Mouse (Mus musculus): ENCODE data around the gene Tbxa2r.

Gene Tbxa2r

DNA sequence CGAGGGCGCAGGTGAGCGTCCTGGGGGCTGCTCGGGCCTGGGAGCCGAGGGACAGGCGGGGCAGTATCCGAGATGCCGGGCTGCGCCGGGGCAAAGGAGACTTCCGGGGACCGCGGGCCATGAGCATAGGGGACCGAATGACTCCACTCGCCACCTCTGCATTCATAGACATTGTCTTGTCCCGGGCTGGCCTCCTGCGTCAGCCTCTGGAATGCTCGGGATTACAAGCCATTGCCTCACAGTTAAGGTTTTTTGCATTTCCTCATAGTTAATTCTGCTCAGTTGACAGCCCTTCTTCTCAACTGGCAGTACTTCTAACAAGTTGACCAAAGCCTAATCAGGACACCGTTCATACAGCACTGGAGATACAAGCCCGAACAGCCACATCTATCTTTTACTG lies 7.1 kb upstream of the Tbxa2r start:
- DNase-seq: no peak

DNA sequence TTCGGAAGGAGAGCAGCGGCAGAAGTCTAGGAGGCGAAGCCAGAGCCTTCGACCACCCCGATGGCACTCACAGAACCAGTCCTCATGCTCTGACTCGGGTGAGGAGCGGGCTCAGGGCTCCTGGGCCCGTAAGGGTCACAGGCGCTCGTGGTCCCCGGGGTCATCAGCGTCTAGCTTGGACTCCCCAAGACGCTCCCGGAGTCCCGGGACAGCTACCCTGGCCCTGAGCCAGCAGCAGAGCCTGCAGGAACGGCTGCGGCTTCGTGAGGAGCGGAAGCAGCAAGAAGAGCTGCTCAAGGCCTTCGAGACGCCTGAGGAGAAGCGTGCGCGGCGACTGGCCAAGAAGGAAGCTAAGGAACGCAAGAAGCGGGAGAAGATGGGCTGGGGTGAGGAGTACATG lies 6.1 kb upstream of the Tbxa2r start:
- no peak for DNase-seq

DNA sequence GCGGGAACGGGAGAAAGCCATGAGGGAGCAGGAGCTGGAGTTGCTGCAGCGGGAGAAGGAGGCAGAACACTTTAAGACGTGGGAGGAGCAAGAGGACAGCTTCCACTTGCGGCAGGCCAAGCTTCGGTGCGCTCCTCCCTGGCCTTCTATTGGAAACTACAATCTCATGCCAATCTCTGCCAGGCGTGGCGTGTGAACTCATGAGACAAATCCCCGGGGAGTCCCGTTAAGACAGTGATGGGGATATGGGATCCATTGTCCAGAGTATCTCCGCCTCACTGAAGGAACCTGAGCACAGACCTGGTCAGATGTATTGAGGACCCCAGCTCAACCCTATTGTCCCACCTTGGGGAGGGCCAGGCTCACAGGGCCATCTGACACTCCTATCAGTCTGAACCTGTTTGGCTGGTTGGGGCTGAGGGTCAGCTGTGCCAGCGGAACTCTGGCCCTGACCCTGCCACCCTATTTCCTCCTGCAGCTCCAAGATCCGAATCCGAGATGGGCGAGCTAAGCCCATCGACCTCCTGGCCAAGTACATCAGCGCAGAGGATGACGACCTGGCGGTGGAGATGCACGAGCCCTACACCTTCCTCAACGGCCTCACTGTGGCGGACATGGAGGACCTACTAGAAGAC lies 5.3 kb upstream of the Tbxa2r start:
- DNase-seq: no peak

DNA sequence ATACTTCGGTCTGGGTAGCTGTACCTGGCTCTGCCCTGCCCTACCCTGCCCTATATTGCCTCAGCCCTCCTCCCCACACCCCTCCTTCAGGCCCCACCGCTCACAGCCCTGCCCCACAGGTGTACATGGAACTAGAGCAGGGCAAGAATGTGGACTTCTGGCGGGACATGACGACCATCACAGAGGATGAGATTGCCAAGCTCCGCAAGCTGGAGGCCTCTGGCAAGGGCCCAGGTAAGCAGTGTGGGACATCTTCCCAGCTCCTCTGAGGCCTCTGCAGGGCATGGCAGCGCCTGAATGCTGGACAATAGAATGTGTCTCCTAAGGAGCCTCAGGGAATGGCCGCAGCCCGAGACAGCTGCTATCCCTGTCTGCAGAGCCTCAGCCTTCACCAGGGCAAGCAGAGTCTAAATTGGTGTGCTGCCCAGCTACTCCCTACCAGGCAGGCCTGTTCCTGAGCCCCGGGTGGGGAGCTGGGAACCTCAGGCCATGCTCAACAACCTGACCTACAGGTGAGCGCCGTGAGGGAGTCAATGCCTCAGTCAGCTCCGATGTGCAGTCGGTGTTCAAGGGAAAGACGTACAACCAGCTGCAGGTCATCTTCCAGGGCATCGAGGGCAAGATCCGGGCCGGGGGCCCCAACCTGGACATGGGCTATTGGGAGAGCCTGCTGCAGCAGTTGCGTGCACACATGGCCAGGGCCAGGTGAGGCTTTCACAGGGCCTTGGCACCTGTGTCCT lies 4.6 kb upstream of the Tbxa2r start:
- DNase-seq: no peak

DNA sequence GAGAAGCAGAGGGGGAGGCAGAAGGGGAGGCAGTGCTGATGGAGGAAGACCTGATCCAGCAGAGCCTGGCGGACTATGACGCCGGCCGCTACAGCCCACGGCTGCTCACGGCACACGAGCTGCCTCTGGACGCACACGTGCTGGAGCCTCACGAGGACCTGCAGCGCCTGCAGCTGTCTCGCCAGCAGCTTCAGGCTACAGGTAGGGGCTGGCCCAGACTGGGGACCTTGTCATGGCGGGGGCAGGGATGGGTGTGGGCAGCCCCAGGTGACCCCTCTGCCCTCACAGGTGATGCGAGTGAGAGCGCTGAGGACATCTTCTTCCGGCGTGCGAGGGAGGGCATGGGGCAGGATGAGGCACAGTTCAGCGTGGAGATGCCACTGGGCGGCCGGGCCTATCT lies 3.4 kb upstream of the Tbxa2r start:
- DNase-seq: no peak

DNA sequence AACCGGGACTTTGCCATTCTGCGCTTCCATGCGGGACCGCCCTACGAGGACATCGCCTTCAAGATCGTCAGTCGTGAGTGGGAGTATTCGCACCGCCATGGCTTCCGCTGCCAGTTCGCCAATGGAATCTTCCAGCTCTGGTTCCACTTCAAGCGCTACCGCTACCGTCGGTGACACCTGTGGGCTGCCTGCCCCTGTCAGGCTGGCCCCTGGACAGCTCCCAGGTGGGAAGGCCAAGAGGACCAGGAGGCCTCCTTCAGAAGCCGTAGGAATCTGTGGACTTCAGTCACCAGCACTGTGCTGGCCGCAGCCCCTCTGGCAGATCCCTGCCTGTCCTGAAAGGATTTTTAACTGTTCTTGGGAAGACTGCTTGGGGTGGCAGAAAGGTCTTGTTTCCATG lies 2.8 kb upstream of the Tbxa2r start:
- no peak for DNase-seq

DNA sequence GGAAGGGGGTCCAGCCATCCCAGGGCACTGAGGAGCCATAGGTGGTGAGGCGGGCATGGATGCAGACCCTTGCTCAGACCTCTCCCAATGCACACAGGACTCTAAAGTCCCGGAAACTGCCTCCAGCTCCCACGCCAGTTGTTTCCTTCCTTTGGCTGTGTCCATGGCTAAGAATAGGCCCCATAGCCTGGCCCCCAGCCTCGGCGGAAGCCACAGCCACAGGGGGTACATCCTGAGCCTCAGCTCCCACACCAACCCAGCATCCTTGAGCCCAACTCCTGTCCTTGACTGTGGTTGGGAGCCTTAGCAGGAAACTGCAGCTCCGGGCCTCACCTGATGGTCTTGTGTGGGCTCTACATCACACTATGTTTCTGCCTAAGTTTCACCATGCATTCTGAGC lies 1.7 kb upstream of the Tbxa2r start:
- DNase-seq: peak; percentile 80

DNA sequence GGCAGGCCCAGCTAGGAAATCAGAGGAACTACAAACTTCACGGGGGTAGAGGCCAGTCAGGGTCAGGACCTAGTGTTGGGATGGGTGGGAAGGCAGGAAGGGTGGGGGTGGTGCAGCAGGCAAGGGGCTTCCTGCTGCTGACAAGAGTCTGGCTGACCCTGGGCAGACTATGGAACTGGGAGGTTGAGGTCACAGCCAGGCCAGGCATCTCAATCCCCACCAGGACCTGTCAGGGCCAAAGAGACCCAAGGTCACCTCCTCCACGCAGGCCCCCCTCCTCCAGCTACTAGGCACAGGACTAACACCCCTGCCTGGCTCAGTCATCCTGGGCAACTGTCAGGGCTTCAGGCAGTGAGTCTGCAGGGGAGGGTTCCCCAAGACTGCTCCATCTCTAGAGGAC lies 572 bp upstream of the Tbxa2r start:
- peak; percentile 63 for DNase-seq

DNA sequence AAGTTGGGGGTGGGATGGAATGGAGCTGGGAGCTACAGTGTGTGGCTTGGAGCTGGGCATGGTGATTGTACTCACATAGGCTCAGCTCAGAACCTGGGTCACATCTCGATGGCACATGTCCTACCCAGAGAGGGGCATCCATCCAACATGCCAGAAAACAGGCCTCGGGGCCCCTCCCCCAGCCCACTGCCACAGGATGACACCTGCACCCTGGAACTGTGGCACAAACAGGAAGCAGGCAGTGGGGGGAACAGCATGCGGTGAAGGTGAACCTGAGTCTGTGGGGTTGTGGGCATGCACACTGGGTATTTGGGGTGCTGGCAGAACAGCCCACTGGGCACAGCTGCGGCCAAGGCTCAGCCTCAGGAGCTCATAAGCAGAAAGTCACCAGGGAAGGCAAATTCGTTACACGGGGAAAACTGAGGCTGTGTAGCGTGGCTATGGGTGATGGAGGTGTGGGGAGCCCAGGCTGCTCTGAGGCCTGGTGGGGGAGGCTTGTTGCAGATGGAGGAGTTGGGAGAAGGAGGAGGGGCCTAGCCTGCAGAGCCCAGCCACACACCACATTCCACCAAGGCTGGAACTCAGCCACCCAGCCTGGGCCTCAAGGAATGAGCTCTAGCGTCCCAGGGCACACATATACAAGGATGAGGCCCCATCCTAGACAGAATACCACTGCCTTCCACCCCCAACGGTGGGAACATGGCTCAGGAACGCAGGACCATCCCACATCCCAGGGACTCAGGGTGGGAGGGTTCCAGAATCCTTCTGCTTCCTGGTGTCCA lies 854 bp downstream of the Tbxa2r start:
- DNase-seq: peak; percentile 64

DNA sequence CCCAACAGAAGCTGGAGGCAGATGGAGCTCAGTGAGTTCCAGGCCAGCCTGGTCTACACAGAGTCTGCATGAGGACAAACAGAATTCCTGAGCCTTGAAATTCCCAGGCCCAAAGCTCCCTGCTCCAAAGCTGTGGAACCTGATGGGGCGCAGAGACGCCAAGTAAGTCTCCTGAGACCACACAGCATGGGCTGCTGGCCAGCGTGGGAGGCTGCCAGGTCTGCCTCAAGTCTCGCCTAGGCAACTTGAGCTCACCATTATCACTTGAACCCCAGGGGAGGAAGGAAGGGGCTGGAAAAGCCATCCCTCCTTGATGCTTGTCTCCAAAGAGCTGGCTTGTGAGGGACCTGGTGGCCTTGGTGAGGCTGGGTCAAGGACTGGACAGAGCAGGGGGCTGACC lies 1.5 kb downstream of the Tbxa2r start:
- peak; percentile 61 for DNase-seq

DNA sequence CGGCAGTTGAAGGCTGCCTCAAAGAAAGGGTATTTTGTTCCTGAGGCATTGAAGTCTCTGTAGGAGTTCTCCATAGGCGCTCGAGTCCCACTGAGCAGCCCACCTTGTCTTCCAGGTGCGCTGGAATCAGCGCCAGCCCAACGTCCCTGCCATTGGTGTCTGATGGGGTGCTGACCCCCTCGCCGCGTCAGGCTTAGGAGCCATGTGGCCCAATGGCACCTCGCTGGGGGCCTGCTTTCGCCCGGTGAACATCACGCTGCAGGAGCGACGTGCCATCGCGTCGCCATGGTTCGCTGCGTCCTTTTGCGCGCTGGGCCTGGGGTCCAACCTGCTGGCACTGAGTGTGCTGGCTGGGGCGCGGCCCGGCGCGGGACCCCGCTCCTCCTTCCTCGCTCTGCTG lies 3.7 kb downstream of the Tbxa2r start:
- DNase-seq: no peak

DNA sequence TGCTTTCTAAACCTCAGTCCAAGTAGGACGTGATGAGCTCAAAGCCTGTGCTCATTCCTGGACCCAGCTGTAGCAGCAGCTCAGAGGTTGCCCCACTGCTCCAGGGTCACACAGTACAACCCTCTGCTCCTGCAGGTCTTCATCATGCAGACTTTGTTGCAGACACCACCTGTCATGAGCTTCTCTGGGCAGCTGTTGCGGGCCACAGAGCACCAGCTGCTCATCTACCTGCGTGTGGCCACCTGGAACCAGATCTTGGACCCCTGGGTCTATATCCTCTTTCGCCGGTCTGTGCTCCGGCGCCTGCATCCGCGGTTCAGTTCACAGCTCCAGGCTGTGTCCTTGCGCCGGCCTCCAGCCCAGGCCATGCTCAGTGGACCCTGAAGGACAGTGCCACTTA lies 5.8 kb downstream of the Tbxa2r start:
- DNase-seq: no peak

DNA sequence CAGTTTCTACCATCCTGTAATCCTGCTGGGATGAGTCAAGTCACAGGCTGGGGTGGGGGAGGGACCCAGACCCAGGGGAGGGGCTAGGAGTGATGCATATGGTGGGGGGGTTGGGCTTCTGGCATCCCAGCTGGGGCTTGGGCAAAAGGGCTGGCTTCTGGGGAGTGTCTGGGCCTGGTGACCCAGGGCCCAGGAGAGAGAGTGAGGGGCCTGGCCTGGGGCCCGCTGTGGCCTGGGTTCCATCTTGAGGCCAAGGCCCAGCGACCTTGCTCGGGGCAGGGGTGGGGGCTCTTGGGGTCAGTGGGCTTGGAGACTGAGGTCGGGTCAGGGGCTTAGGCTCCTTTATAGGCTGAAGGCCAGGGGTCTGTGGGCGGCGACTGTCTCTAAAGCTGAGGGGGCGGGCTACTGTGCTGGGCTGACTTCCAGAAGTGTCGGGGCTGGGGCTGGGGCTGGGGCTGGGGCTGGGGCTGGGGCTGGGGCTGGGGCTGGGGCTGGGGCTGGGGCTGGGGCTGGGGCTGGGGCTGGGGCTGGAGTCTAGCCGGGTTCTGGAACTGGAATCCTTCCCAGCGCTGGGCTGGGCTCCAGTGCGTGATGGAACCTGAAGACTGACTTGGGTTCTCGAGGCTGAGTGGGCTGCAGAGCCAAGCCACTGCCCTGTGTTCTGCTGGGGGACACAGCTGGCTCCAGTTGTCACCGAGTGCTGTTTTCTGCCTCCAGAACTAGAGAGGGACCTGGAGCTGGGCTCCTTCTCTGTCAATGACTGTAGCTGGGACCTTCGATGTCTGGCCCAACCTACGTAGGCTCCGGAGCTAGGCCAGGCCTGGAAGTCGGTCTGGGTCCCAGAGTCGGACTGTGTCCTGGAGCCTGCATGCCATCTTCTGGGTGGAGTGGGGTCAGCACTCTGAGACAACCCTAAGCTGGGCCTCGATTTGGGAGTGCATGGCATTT lies 7.1 kb downstream of the Tbxa2r start:
- DNase-seq: no peak

DNA sequence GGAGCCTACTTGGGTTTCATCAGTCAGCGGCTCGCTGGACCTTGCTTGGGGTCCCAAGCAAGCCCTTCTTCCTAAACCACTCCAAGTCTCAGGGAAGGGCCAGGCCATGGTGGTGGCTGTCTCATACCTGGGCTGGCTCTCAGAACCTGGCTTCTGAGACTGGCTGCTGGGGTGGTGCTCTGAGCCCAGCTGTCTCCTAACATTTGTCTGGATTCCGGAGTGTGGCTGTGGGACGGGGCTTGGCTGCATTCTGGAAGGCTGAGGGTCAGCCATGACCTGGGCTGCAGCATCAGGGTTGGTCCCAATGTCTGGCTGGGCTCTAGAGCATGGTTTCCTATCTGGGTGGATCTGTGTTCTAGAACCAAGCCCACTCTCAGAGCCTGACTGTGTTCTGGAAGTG lies 8.0 kb downstream of the Tbxa2r start:
- no peak for DNase-seq

DNA sequence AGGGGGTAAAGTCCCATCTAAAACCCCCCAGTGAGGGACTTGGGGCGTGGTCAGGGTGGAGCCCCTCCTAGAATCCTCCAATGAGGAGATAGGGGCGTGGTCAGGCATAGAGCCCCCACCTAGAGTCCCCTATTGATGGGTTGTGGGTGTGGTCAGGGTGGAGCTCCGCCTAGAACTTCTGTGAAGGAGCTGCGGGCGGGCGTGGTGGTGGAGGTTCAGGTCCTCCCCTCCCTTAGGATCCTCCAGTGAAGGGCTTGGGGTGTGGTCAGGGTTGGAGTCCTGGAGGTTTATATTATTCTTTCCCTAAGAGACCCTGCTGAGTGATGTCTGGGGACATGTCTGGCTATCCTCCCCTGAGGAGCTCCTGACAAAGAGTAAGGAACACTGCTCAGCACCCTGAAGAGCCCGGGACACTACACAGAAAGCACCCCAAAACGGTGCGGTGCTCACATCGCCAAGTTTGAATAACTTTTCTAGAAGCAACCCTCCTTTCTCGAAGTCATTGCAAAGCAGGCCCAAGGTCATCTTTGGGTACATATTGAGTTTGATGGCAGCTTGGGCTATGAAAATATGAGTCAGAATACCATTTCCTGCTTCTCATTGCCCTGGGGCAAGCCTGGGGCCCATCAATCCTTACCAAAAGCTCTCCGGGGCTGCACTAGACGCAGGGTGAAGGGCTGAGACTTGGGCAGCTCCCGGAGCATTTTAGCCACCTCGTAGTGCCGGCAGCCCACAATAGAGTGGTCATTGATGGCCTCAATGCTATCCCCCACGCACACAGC lies 12.2 kb downstream of the Tbxa2r start:
- DNase-seq: no peak

DNA sequence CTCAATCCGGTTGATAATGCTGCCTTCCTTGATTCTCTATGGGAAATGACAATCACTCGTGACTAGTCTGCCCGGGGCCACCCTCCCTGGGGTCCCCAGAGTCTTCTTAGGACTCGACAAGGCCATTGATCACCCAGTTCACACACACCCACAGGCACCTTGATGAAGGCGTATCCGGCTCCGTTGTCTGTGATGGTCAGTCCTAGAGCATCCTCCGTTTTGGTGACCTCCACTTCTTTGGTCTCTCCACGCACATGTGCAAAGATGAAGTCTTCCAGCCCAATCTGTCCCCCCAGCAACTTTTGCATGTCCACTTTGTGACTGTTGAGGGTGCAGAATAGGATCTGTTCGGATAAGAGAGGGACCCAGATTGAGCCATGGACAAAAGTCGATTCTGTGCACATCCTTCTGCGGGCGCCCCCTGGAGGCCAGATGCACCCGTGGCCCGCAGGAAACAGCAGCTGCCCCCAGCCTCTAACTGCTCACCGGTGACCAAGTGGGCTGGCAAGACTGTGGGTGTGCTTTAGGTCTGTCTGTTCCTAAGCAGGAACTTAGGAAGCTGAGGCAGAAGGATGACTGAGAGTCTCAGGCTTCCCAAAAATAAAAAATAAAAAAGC lies 12.9 kb downstream of the Tbxa2r start:
- DNase-seq: peak; percentile 81

DNA sequence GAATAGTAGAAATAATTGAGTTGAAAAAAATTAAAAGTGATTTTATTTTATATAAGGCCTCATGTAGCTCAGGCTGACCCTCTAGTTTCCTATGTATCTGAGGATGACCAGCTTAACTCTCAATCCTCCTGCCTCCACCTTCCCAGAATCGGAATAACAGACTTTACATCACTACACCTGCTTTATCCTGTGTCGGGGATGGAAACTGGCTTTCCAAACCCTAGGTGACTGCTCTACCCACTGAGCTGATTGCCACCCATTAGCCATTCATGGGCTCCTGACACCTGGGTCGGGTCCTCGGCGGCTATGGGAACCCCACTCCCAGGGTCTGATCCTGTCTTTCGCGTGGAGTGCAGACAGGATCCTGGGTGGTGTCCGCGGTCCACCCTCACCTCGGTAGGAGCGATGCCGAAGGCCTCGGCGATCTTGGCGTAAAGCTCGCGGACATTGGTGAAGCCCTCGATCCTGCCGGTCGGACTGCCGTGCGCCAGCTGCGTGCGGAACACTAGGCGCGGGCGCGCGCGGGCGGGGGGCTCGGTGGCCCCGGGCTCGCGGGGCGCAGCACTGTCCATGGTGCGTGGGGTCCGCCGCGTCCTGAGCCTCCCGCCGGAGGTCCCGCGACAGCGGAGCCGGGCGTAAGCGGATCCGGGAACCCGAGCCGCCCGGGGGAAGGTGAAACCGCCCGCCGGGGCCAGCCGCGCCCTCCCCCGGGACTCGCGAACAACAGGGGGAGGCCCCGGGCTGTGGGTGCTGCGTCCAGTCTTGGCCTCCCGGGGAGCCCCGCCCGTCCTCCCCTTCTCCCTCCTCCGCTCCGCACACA lies 14.4 kb downstream of the Tbxa2r start, which contains the start of gene Gipc3:
Gene Gipc3, minus strand, starts transcription at position 581 of the 820 bp plus-strand sequence.
- DNase-seq: no peak

DNA sequence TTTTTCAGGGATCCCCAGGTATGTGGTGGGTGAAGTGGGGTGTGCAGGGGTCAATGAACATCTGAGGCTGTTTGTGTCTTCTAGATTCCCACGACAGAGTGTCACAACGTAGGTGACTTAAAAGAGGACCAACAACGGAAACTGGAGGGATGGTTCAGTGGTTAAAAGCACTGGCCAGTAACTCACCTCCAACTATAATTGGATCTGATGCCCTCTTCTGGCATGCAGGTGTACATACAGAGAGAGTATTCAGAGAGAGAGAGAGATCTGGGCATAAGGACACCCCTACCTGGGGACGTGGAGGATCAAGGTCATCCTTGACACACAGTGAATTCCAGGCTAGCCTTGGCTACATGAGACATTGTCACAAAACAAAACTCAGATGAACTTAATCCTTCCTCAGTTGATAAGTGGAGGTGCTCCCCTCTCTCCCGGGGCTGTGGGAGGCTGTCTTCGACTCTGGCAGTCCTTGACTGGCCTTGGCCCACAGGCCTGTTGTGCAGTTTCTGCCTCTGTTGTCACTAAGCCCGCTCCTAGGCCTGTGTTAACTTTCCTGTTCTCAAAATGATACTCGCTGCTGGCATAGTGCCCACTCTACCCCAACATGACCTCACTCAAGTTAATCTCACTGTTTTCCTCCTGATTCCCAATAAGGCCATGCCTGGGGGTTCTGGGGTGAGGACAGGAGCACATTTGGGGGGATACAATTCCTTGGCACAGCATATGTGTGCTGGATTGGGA lies 16.1 kb downstream of the Tbxa2r start:
- no peak for DNase-seq

DNA sequence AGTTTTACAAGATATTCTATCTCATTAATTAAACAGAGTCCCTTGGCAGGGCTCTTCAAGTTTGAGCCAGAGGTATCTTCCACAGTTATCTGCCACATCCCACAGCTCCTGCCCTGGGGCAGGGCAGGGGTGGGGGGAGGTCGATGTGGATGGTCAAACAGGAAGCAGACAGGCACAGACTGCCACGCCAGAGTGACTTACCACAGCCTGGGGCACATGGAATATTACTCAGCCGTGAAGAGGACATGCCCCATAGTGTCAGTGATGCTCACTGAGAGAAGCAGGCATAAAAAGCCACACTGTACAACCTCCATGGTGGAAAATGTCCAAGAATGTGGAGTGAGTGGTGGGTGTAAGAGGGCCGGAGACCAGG lies 16.6 kb downstream of the Tbxa2r start:
- no peak for DNase-seq
